Mouse (Mus musculus) embryonic facial prominence, embryonic 15.5 days (tissue): Measurements from ENCODE around the gene Cradd. TPM values are rescaled to one million over a fixed set of nuclear protein-coding genes. Genes with fewer than 3 reads are reported as not detected.

ENCODE experiments used
- ATAC-seq: fragments of 200-750 bp; cut with Nextera tagmentation; 2 replicates; pipeline ENCODE4 v1.8.0; 2017; ENCODE audit warnings: low read depth, moderate TSS enrichment; ENCODE audit not compliant: insufficient number of reproducible peaks, low FRiP score, low TSS enrichment
- H3K27ac ChIP-seq: fragments of 300-500 bp; sonication (generic); replicated peaks from 2 replicates; pipeline ENCODE4 v1.5.1; 2015; ENCODE audit warnings: mild to moderate bottlenecking, inconsistent platforms
- H3K27me3 ChIP-seq: fragments of 300-500 bp; sonication (generic); 2 replicates; pipeline ENCODE4 v1.6.1; 2015; ENCODE audit warnings: inconsistent platforms
- H3K36me3 ChIP-seq: fragments of 300-500 bp; sonication (generic); 2 replicates; pipeline ENCODE4 v1.6.1; 2015; ENCODE audit warnings: mild to moderate bottlenecking, inconsistent platforms
- H3K4me1 ChIP-seq: fragments of 300-500 bp; sonication (generic); 2 replicates; pipeline ENCODE4 v1.6.1; 2015; ENCODE audit warnings: inconsistent platforms
- H3K4me2 ChIP-seq: fragments of 300-500 bp; sonication (generic); replicated peaks from 2 replicates; pipeline ENCODE4 v1.6.1; 2015; ENCODE audit warnings: mild to moderate bottlenecking, inconsistent platforms
- H3K4me3 ChIP-seq: fragments of 300-500 bp; sonication (generic); replicated peaks from 2 replicates; pipeline ENCODE4 v1.5.1; 2015; ENCODE audit warnings: mild to moderate bottlenecking, inconsistent platforms
- H3K9ac ChIP-seq: fragments of 300-500 bp; sonication (generic); 2 replicates; pipeline ENCODE4 v1.6.1; 2015; ENCODE audit warnings: inconsistent platforms
- H3K9me3 ChIP-seq: fragments of 300-500 bp; sonication (generic); replicated peaks from 2 replicates; pipeline ENCODE4 v1.6.1; 2016; ENCODE audit warnings: inconsistent platforms
- WGBS: fragments of 180-500 bp; shearing (Covaris S2); methylation state at CpG from one replicate; pipeline ENCODE4 v1.1.7; 2015; 5-methylcytosine and 5-hydroxymethylcytosine counted together
- polyA plus RNA-seq: library from polyadenylated mRNA; unstranded; fragments of >200 nt; fragmentation: Nextera tagmentation; extraction: Ambion mirVana; gene quantifications from 2 replicates; pipeline ENCODE4 v1.2.1, GENCODE M21; 2015

Gene Cradd
- polyA plus RNA-seq, 1 experiment from 2014 or later = 11.1 TPM

DNA sequence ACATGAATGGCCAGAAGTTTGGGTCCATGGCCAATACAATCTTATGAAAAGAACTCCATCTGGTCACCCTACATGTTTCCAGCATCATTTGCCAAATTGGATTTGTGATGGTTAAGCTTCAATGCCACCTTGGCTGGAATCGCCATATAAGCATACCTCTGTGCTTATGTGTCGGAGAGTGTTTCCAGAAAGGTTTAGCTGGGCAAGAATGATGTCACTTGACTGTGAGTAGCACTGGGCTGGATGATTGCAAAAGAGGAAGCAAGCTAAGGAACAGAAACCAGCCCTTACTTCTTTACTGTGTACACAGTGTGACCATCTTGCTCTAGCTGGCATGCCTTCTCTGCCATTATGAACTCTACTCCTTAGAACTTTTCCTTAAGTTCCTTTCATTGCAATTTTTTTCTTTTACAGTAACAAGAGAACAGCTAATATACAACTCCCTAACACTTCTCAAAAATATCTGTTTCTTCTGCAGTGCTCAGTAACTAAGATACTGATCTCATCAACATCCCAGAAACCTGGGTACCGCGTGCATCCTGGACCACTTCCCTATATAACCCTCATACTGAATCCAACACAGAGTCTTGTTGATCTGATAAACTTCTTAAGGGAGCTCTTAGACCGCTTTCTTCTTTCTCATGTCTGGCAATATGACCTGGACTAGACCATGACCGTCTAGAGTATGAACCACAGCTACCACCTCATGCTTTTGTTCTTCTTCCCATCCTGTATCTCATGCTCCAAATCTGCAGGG is 172.7 kb downstream of the Cradd start:
- Histone ChIP-seq H3K4me1 (peaks cover 10% of the 10 kb centered on the region), H3K4me3 (no peak overlapping the region), H3K4me2 (no peak overlapping the region), H3K36me3 (no peaks in the 10 kb centered on the region), H3K9me3 (no peaks in the 10 kb centered on the region), H3K27ac (no peak overlapping the region), H3K9ac (no peak overlapping the region), H3K27me3 (no peaks in the 10 kb centered on the region)
- ATAC-seq = no peak
- WGBS = 88% methylated on average over 6 of the region's 6 CpGs

DNA sequence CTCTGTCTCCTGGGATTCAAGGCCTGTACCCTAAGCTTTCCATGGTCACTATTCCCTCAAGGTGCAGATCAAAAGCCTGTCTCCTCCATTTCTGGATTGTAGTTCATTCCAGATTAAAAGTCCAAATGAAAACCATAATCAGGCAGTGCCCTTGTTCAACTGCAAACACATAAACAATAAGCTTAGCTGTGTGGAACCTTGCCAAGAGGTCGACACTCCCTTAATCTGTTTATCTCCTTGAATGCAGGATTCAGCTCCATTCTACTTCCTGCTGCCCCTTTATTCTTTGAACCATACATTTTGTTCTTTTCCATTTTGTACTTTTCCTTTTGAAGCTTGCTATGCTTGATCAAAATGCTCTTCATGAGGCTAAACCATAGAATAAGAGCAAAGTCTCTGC is 174.3 kb downstream of the Cradd start:
- H3K4me1 ChIP-seq = peaks cover 22% of the 10 kb centered on the region
- WGBS = 22% methylated on average over 1 of the region's 1 CpGs
- H3K27ac ChIP-seq = no peak overlapping the region
- no peaks in the 10 kb centered on the region for H3K36me3 ChIP-seq
- no peak overlapping the region for H3K9ac ChIP-seq
- no peak overlapping the region for H3K4me3 ChIP-seq
- H3K27me3 ChIP-seq = no peaks in the 10 kb centered on the region
- ATAC-seq = no peak
- H3K9me3 ChIP-seq = no peaks in the 10 kb centered on the region
- no peak overlapping the region for H3K4me2 ChIP-seq

DNA sequence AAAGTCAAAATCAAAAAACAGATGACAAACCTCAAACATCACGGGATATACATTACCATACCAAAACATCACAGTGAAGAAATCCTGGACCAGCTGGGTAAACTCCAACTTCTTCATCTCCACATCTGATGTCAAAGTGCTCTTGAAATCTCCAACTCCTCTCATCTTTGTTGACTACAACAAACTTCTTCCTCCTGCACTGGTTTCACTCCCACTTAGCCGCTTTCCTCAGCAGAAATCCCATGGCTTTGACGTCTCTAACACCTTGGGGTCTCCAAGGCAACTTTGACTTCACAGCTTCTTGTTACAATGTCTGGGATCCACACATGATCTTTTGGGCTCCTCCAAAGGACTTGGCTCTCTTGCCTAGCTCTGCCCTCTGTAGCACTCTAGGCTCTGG is 175.3 kb downstream of the Cradd start:
- Histone ChIP-seq H3K27ac (no peak overlapping the region), H3K27me3 (no peaks in the 10 kb centered on the region), H3K4me3 (no peak overlapping the region), H3K9ac (no peak overlapping the region), H3K36me3 (no peaks in the 10 kb centered on the region), H3K4me2 (no peak overlapping the region), H3K9me3 (no peaks in the 10 kb centered on the region), H3K4me1 (peaks cover 30% of the 10 kb centered on the region)
- 81% methylated on average over 3 of the region's 3 CpGs for WGBS
- ATAC-seq = no peak

DNA sequence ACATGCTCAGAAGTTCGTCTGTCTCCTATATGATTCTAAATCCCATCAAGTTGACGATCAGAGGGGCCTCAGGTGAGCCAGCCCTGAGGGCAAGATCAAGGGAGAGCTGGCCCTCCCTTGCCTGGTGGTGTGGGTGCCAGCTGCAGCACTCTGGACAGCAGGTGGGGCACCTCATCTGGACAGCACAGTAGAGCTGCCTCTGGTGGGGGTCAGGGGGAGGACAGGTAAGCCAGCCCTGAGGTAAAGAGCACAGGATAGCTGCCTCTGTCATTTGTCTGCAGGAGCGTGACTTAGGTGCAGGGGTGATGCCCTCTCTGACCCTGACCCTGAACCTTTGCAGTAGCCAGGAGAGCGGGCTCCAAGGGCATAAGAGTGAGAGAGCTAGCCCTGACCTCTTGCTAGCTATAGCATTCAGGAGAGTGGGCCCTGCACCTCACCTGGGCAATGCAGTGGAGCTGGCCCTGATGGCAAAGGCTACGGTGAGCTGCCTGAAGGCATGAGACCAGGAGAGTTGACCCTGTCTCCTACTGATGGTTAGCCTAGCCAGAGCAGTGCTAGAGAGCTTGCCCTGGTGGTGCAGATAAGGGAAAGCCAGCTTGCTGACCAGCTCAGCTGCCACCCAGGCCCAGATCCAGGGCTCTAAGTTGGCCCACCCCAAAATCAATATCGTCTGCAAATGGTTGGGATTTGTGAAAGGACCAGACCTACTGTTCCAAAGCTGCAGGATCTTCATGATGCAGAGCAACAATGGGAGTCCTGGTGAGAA is 176.6 kb downstream of the Cradd start:
- Histone ChIP-seq H3K27ac (no peak overlapping the region), H3K9me3 (no peaks in the 10 kb centered on the region), H3K9ac (no peak overlapping the region), H3K4me2 (no peak overlapping the region), H3K36me3 (no peaks in the 10 kb centered on the region), H3K27me3 (no peaks in the 10 kb centered on the region), H3K4me3 (no peak overlapping the region), H3K4me1 (peaks cover 42% of the 10 kb centered on the region)
- ATAC-seq = no peak
- 79% methylated on average over 6 of the region's 6 CpGs for WGBS

DNA sequence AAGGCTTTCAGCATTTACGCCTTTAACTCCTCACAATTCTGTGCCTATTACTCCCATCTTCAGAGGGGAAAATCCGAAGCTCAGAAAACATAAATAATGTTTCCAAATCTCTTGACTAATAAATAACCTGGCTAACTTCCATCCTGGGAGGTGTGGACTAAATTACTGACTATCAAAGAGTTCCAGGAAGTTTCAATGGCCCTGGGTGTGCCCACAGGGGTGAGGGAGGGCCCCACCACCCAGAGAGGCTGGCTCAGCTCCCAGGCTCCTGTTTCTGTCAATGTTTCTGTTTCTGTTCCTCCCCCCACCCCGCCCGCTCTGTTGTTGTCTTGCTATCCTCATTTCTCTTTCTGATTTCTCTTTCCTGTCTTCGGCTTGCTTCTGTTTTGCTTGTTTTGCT is 177.4 kb downstream of the Cradd start:
- peaks cover 42% of the 10 kb centered on the region for H3K4me1 ChIP-seq
- H3K36me3 ChIP-seq = no peaks in the 10 kb centered on the region
- no peak overlapping the region for H3K4me3 ChIP-seq
- H3K9ac ChIP-seq = no peak overlapping the region
- 33% methylated on average over 5 of the region's 5 CpGs for WGBS
- H3K4me2 ChIP-seq = no peak overlapping the region
- no peaks in the 10 kb centered on the region for H3K9me3 ChIP-seq
- H3K27me3 ChIP-seq = no peaks in the 10 kb centered on the region
- ATAC-seq = no peak
- no peak overlapping the region for H3K27ac ChIP-seq

DNA sequence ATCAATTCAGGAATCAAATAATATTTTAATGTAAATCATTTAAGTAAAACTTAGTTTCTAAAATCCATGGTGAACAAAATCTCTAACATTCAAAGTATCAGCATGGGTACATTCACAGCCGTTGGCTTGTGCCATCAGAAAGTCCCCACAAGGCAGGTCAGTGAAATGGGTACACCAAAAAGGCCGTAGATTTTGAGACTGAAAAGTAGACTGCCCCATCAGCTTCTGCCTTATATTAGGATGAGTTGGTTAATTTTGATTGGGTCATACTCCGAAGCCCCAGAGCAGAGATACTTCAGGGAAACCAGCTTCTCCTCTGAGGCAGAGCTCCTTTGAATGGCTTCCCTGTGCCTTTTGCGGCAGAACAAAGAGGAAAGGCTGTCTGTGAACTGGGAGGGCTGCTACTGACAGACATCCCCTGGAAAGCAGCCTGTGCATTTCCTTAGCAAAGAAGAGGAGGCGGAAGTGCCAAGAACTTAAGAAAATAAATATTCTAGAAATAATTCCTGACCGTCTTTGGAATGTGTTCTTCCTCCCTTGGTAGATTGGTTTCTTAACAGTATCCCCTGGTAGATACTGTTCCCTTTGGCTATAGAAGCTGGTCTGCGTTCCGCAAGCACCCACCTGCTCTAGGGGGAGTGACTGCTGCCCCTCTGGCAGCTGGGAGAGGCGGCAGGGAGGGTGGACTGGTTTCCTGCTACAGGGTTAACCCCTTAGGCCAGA is 178.6 kb downstream of the Cradd start:
- no peaks in the 10 kb centered on the region for H3K36me3 ChIP-seq
- no peak overlapping the region for H3K9ac ChIP-seq
- 33% methylated on average over 9 of the region's 9 CpGs for WGBS
- no peaks in the 10 kb centered on the region for H3K9me3 ChIP-seq
- peaks cover 42% of the 10 kb centered on the region for H3K4me1 ChIP-seq
- H3K4me2 ChIP-seq = no peak overlapping the region
- peak overlapping the region; percentile 31; the same call in 1 of the 2 replicates for H3K27ac ChIP-seq
- H3K27me3 ChIP-seq = no peaks in the 10 kb centered on the region
- no peak overlapping the region for H3K4me3 ChIP-seq
- no peak for ATAC-seq

DNA sequence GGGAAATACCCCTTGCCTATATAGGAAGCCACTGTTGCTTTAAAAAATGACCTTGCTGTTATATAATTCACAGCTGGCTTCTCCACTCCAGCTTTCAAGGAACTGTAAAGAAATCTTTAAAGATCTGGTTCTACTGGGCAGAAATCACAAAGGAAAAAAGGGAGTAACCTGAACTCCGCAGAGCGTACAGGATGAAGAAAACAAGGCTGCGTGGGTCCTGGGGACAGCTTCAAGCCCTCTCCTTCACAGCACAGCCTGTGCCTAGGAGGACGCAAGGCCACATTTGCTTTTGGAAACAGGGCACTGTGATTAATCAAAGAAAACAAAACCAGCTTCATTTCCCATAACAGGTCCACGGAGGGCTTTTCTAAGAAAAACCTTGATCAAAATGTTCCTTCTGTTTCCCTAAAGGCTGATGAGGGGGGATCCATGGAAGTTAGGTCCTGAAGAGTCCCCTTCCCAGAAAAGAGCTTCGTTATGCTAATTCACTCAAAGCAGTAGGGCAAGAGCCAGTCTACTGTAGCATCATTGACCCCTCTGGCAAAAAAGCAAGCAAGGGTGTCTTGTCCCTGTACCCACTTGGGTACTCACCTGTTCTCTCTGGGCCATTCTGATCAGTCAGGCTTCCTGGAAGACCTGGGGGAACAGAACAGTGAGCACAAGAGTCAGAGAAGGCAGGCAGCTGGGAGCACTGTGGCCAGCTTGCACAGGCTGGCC is 179.4 kb downstream of the Cradd start:
- H3K4me2 ChIP-seq = no peak overlapping the region
- no peak overlapping the region for H3K9ac ChIP-seq
- H3K4me3 ChIP-seq = no peak overlapping the region
- H3K4me1 ChIP-seq = peaks cover 44% of the 10 kb centered on the region
- H3K27me3 ChIP-seq = no peaks in the 10 kb centered on the region
- ATAC-seq = no peak
- H3K36me3 ChIP-seq = no peaks in the 10 kb centered on the region
- H3K27ac ChIP-seq = no peak overlapping the region
- WGBS = 59% methylated on average over 6 of the region's 6 CpGs
- H3K9me3 ChIP-seq = no peaks in the 10 kb centered on the region

DNA sequence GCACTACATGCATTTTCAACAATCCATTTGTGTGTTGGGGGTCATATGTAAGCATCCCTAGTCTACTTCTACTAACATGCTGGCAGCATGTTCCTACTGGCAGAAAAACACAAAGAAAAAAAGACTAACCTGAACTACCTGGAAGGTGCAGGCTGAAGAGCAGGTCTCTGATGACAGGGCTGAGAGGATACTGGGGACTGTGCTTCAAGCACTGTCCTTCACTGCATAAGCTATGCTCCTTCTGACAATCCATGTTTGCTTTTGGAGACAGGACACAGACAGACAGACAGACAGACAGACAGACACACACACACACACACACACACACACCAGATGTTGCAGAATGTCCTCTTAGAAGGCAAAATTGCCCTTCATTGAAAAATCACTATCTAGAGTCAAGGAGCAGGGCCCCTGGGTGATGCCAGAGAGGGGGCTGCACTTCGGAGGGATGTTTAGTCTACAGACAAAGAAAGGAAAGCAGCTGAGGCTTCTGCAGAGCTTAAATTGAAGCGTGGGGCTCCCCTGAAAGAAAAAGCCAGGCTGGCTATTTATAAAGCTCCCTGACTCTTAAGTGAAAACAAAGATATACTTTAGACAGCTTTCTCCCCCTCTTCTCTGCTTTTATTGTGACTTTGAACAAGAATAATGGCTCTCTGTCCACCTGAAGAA is 180.4 kb downstream of the Cradd start:
- no peaks in the 10 kb centered on the region for H3K36me3 ChIP-seq
- H3K9ac ChIP-seq = no peak overlapping the region
- H3K4me2 ChIP-seq = no peak overlapping the region
- H3K9me3 ChIP-seq = no peaks in the 10 kb centered on the region
- H3K4me1 ChIP-seq = peaks cover 45% of the 10 kb centered on the region
- 0 out of 2 replicates have a peak overlapping the region, but pooled peaks have one; percentile 9 for H3K27ac ChIP-seq
- H3K27me3 ChIP-seq = no peaks in the 10 kb centered on the region
- ATAC-seq = no peak
- no peak overlapping the region for H3K4me3 ChIP-seq
- WGBS = 33% methylated on average over 2 of the region's 2 CpGs

DNA sequence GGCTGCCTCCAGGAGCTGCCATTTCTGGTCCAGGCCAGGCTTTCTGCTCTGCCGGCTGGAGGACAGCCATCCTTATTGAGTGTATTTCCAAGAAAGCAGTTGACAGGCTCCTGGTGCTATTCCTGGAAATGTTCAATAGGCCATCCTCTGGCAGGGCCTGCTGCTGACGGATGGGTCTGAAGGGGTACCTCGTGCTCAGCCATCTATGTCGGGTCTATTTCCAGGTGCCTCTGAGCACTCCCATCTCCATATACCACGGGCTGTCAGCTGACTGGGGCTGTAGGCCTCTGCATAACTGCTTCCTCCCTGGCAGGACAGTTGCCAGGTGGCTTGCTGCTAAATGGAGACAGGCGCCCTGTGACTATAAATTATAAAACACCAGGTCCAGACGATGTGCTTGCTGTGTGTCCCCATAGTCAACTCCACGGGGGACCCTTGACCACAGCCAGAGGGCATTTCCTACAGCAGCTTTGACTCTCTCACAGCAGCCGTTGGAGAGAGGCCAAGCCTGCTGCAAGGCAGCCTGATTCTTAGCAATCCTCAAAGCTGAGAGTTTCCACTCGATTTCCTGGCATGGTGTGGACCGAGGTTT is 181.0 kb downstream of the Cradd start:
- 26% methylated on average over 11 of the region's 11 CpGs for WGBS
- no peak overlapping the region for H3K4me3 ChIP-seq
- no peaks in the 10 kb centered on the region for H3K36me3 ChIP-seq
- peaks cover 45% of the 10 kb centered on the region for H3K4me1 ChIP-seq
- 0 out of 2 replicates have a peak overlapping the region, but pooled peaks have one; percentile 9 for H3K27ac ChIP-seq
- H3K4me2 ChIP-seq = 0 out of 2 replicates have a peak overlapping the region, but pooled peaks have one; percentile 19
- ATAC-seq = no peak
- no peaks in the 10 kb centered on the region for H3K27me3 ChIP-seq
- H3K9me3 ChIP-seq = no peaks in the 10 kb centered on the region
- no peak overlapping the region for H3K9ac ChIP-seq

DNA sequence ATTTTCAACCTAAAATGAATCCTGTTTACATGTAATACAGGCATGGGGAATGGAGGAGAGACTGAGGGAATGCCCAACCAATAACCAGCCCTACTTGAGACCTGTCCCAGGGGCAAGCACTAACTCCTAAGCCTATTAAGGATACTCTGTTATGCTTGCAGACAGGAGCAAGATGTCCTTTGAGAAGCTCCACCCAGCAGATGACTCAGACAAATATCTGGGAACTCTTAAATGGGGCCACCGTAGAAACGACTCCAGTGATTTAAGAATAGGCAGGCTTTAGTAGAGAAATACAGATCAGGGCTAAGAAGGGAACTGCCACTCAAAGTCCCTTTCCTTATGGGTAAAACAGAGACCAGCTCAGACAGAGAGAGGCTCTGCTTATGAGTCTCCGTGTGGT is 182.9 kb downstream of the Cradd start:
- Histone ChIP-seq H3K4me1 (peaks cover 35% of the 10 kb centered on the region), H3K4me2 (no peak overlapping the region), H3K4me3 (no peak overlapping the region), H3K27ac (no peak overlapping the region), H3K36me3 (no peaks in the 10 kb centered on the region), H3K27me3 (no peaks in the 10 kb centered on the region), H3K9me3 (no peaks in the 10 kb centered on the region), H3K9ac (no peak overlapping the region)
- no peak for ATAC-seq
- 63% methylated on average over 3 of the region's 3 CpGs for WGBS
